Mouse (Mus musculus) spleen, adult 2 months (tissue): ENCODE results near the gene Gtf2ird1. TPM values are rescaled to one million over a fixed set of nuclear protein-coding genes. Genes with fewer than 3 reads are reported as not detected.

Source experiments
- DNase-seq, 2 experiments: peaks; one replicate each; pipeline versions ENCODE4 v3.0.0 to v3.0.0-alpha.2; 2012 to 2021; ENCODE audit warnings: low spot score in 2 of 2, low read depth in 1 of 2
- H3K27ac ChIP-seq: fragments of 200-500 bp; 2 replicates; pipeline ENCODE4 v1.5.1; 2012; ENCODE audit warnings: low read length, inconsistent platforms; ENCODE audit not compliant: insufficient read depth
- H3K27me3 ChIP-seq: fragments of 200-500 bp; 2 replicates; pipeline ENCODE4 v1.6.1; 2012; ENCODE audit warnings: mild to moderate bottlenecking, moderate library complexity, low read length, inconsistent platforms; ENCODE audit not compliant: control insufficient read depth, insufficient read depth
- H3K36me3 ChIP-seq: fragments of 200-500 bp; 2 replicates; pipeline ENCODE4 v1.6.1; 2012; ENCODE audit warnings: mild to moderate bottlenecking, low read length, inconsistent platforms; ENCODE audit not compliant: control insufficient read depth, insufficient read depth
- H3K4me1 ChIP-seq: fragments of 200-500 bp; 2 replicates; pipeline ENCODE4 v1.6.1; 2011; ENCODE audit warnings: inconsistent platforms; ENCODE audit not compliant: control insufficient read depth, insufficient read depth, insufficient read length
- H3K4me3 ChIP-seq: fragments of 200-500 bp; 2 replicates; pipeline ENCODE4 v1.5.1; 2011; ENCODE audit warnings: mild to moderate bottlenecking, inconsistent platforms; ENCODE audit not compliant: insufficient read depth, insufficient read length; ENCODE audit errors: extremely low read depth
- CTCF ChIP-seq: fragments of 200-500 bp; IDR thresholded peaks from 2 replicates; pipeline ENCODE4 v1.5.1; 2011; ENCODE audit warnings: mild to moderate bottlenecking, inconsistent platforms; ENCODE audit not compliant: insufficient read depth, insufficient read length, insufficient replicate concordance; ENCODE audit errors: extremely low read depth
- POLR2A ChIP-seq: fragments of 200-500 bp; IDR thresholded peaks from 2 replicates; pipeline ENCODE4 v1.6.1; 2011; ENCODE audit warnings: low read depth, low read length, inconsistent platforms
- whole genome bisulfite sequencing: fragments of 180-500 bp; shearing (Covaris S2); methylation state at CpG from one replicate; pipeline ENCODE4 v1.1.7; 2018; 5-methylcytosine and 5-hydroxymethylcytosine counted together
- polyA plus RNA-seq: library from polyadenylated mRNA; depleted of rRNA; stranded (reverse); fragments of >200 nt; gene quantifications from 2 replicates; pipeline ENCODE4 v1.2.3, GENCODE M21; 2012

The Gtf2ird1 gene
- polyA plus RNA-seq, 1 experiment: 12.1 TPM

- peak in 1 of 2 experiments; percentile 6 for DNase-seq
- H3K27ac ChIP-seq: no peak overlapping the region
- TF ChIP-seq POLR2A: no peak
- TF ChIP-seq CTCF: no peak
- H3K36me3 ChIP-seq: no peaks in the 10 kb centered on the region
- 3% methylated on average over 10 of the region's 10 CpGs for whole genome bisulfite sequencing
- H3K4me1 ChIP-seq: peaks cover 6% of the 10 kb centered on the region; the same call in 1 of the 2 replicates
- H3K27me3 ChIP-seq: no peaks in the 10 kb centered on the region
- no peak overlapping the region for H3K4me3 ChIP-seq
Observed at GRCm38 (mm10) chr5:134394624-134395023, 61.9 kb downstream of the Gtf2ird1 start.

- Histone ChIP-seq H3K27me3 (no peaks in the 10 kb centered on the region), H3K36me3 (no peaks in the 10 kb centered on the region), H3K4me1 (peaks cover 6% of the 10 kb centered on the region; the same call in 1 of the 2 replicates), H3K4me3 (no peak overlapping the region), H3K27ac (no peak overlapping the region)
- TF ChIP-seq CTCF: no peak
- no peak for TF ChIP-seq POLR2A
- no peak for DNase-seq
- WGBS: 58% methylated on average over 6 of the region's 6 CpGs
Observed at GRCm38 (mm10) chr5:134393624-134394023, 62.9 kb downstream of the Gtf2ird1 start.

- Histone ChIP-seq H3K4me1 (no peaks in the 10 kb centered on the region), H3K36me3 (no peaks in the 10 kb centered on the region), H3K27me3 (no peaks in the 10 kb centered on the region), H3K27ac (no peak overlapping the region), H3K4me3 (no peak overlapping the region)
- TF ChIP-seq CTCF (peak; percentile 26; the same call in 1 of the 2 replicates), POLR2A (no peak)
- WGBS: 55% methylated on average over 2 of the region's 2 CpGs
- peak; percentile 29 to 39 for DNase-seq
Observed at GRCm38 (mm10) chr5:134385106-134385505, 71.4 kb downstream of the Gtf2ird1 start.

GRCm38 (mm10) chr5:134375256-134375655 lies 81.3 kb downstream of the Gtf2ird1 start:
- Histone ChIP-seq H3K27ac (no peak overlapping the region), H3K27me3 (no peaks in the 10 kb centered on the region), H3K36me3 (no peaks in the 10 kb centered on the region), H3K4me3 (no peak overlapping the region), H3K4me1 (no peaks in the 10 kb centered on the region)
- TF ChIP-seq POLR2A: no peak
- TF ChIP-seq CTCF: no peak
- 88% methylated on average over 1 of the region's 1 CpGs for WGBS
- DNase-seq: no peak

GRCm38 (mm10) chr5:134374546-134374945 lies 82.0 kb downstream of the Gtf2ird1 start:
- no peak overlapping the region for H3K4me3 ChIP-seq
- no peaks in the 10 kb centered on the region for H3K4me1 ChIP-seq
- DNase-seq: no peak
- no peaks in the 10 kb centered on the region for H3K27me3 ChIP-seq
- no peak for TF ChIP-seq CTCF
- no peak for TF ChIP-seq POLR2A
- H3K36me3 ChIP-seq: no peaks in the 10 kb centered on the region
- peak overlapping the region; percentile 27 for H3K27ac ChIP-seq

GRCm38 (mm10) chr5:134373912-134374488 lies 82.5 kb downstream of the Gtf2ird1 start:
- peak; percentile 61; the same call in 1 of the 2 replicates for TF ChIP-seq CTCF
- TF ChIP-seq POLR2A: no peak
- Histone ChIP-seq H3K4me1 (no peaks in the 10 kb centered on the region), H3K27me3 (no peaks in the 10 kb centered on the region), H3K4me3 (no peak overlapping the region), H3K36me3 (no peaks in the 10 kb centered on the region), H3K27ac (peak overlapping the region; percentile 27)
- 43% methylated on average over 9 of the region's 9 CpGs for WGBS
- peak; percentile 22 to 34 for DNase-seq

GRCm38 (mm10) chr5:134372926-134373658 lies 83.4 kb downstream of the Gtf2ird1 start:
- no peaks in the 10 kb centered on the region for H3K4me1 ChIP-seq
- H3K27me3 ChIP-seq: no peaks in the 10 kb centered on the region
- H3K27ac ChIP-seq: no peak overlapping the region
- no peaks in the 10 kb centered on the region for H3K36me3 ChIP-seq
- H3K4me3 ChIP-seq: no peak overlapping the region
- TF ChIP-seq POLR2A: no peak
- peak; percentile 1; the same call in 1 of the 2 replicates for TF ChIP-seq CTCF
- DNase-seq: no peak
- WGBS: 88% methylated on average over 6 of the region's 6 CpGs
